Mouse (Mus musculus): ENCODE data around the gene H2afv.

DNA sequence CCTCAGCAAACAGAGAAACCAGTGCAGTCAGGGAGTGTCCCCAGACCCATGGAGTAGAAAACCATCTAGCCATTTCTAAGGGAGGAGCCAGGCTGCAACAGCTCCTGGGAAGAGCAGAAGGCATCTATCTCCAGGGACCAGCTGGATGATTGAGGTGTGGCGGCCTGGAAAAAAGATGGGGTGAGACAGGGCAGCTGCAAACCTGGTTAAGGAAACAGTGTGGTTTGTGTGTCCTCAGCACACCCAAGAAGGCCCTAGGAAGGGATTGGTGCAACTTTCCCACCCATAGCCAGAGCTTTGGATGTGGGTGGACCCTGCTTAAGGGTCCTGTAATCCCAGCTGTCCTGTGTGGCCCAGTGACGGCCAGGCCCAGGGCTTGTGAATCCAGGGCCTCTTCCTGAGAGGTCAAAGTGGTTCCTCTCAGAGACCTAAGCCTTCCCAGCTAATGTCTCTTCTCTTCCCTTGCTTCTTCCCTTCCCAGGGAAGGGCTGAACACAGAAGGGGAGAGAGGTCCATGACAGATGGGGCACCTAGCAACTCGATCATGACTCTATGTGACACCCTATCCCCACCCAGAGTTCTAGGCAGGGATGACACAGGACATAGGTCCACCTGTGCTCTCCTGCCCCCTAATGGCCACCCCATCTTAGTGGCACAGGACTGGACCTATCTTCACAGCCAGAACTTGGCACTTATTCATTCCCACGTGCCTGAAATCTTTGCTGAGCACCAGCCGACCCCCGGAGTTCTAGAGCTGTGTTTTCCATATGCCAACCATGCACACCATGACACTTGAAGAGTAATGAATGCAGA lies 45.7 kb upstream of the H2afv start:
- TF ChIP-seq CTCF (IDR thresholded peaks at IDR 0.05; ENCODE audit: low read depth, low read length) = peak; percentile 90
- no peak for TF ChIP-seq POLR2A (IDR thresholded peaks at IDR 0.05; ENCODE audit: extremely low read depth, insufficient read depth, low read length)

Data from liver, adult 2 months (tissue).